Mouse (Mus musculus) lung, postnatal 0 days (tissue): ENCODE measurements around the gene Polrmt. TPM values are rescaled to one million over a fixed set of nuclear protein-coding genes. Genes with fewer than 3 reads are reported as not detected.

ENCODE experiments used
- ATAC-seq: fragments of 200-750 bp; cut with Nextera tagmentation; 2 replicates; pipeline ENCODE4 v1.8.0; 2017; ENCODE audit warnings: moderate library complexity
- DNase-seq: peaks from one replicate; pipeline ENCODE4 v3.0.0-alpha.2; 2016; ENCODE audit warnings: low spot score
- H3K27ac ChIP-seq: fragments of 300-500 bp; sonication (generic); 2 replicates; pipeline ENCODE4 v1.5.1; 2014; ENCODE audit warnings: antibody characterized with exemption, mild to moderate bottlenecking, low read length, mixed read lengths
- H3K27me3 ChIP-seq: fragments of 300-500 bp; sonication (generic); replicated peaks from 2 replicates; pipeline ENCODE4 v1.6.1; 2014; ENCODE audit warnings: low read length, mixed read lengths; ENCODE audit not compliant: insufficient read depth
- H3K36me3 ChIP-seq: fragments of 300-500 bp; sonication (generic); 2 replicates; pipeline ENCODE4 v1.6.1; 2014; ENCODE audit warnings: low read length, mixed read lengths; ENCODE audit not compliant: insufficient read depth
- H3K4me1 ChIP-seq: fragments of 300-500 bp; sonication (generic); 2 replicates; pipeline ENCODE4 v1.6.1; 2014; ENCODE audit warnings: antibody characterized with exemption, low read depth, low read length, mixed read lengths; ENCODE audit not compliant: insufficient read depth
- H3K4me2 ChIP-seq: fragments of 300-500 bp; sonication (generic); replicated peaks from 2 replicates; pipeline ENCODE4 v1.6.1; 2014; ENCODE audit warnings: low read depth, mild to moderate bottlenecking, low read length, moderate library complexity, mixed read lengths
- H3K4me3 ChIP-seq: fragments of 300-500 bp; sonication (generic); 2 replicates; pipeline ENCODE4 v1.5.1; 2014; ENCODE audit warnings: low read depth, low read length
- H3K9ac ChIP-seq: fragments of 300-500 bp; sonication (generic); replicated peaks from 2 replicates; pipeline ENCODE4 v1.6.1; 2014; ENCODE audit warnings: low read depth, mild to moderate bottlenecking
- H3K9me3 ChIP-seq: fragments of 300-500 bp; sonication (generic); 2 replicates; pipeline ENCODE4 v1.6.1; 2016; ENCODE audit warnings: low read length, mixed read lengths
- CTCF ChIP-seq: IDR thresholded peaks from 2 replicates; pipeline ENCODE4 v1.5.1; 2016; ENCODE audit warnings: antibody characterized with exemption, mild to moderate bottlenecking
- EP300 ChIP-seq: IDR thresholded peaks from 2 replicates; pipeline ENCODE4 v1.6.1; 2016; ENCODE audit warnings: antibody characterized with exemption, mild to moderate bottlenecking, control low read depth
- WGBS: fragments of 180-500 bp; shearing (Covaris S2); extraction: QIAGEN DNeasy Blood & Tissue Kit; methylation state at CpG from one replicate; pipeline ENCODE4 v1.1.7; 2014; 5-methylcytosine and 5-hydroxymethylcytosine counted together
- polyA plus RNA-seq: library from polyadenylated mRNA; unstranded; fragments of >200 nt; fragmentation: Nextera tagmentation; extraction: Ambion mirVana; gene quantifications from 2 replicates; pipeline ENCODE4 v1.2.1, GENCODE M21; 2015

The Polrmt gene
- polyA plus RNA-seq, 1 experiment from 2014 or later: 22.4 TPM

DNA sequence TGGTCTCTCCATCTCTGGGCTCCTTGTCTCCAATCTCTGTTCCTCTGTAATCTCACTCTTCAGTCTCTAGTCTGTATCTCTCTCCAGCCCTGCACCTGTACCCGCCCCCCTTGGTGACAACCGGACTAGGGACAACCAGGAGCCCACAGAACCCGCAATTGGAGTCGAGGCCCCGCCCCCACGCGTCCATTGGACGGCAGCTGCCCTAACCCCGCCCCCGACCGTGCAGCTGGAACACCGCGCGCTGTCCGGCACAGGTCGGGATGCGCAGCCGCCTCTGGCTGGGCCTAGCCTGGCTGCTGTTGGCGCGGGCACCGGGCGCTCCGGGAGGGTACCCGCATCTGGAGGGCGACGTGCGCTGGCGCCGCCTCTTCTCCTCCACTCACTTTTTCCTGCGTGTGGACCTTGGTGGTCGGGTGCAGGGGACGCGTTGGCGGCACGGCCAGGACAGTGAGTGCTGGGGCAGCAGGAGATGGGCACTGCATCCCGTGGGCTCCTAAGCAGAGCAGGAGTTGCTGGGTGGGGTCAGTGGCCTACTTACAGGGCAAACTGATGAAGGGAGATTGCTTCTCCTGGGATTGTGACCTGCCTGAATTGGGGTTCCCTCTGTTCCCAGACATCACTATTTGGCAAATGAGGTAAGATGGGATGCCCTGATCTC, 8.6 kb upstream of the Polrmt start, which contains the start of gene Fgf22:
Gene Fgf22 (plus strand): TSS at position 221 of the 661 bp plus-strand sequence.
- H3K9ac ChIP-seq: no peak within 1 kb of the TSS
- TF ChIP-seq EP300: no peak
- no peak for TF ChIP-seq CTCF
- DNase-seq: peak; percentile 54
- H3K9me3 ChIP-seq: no peaks in the 10 kb centered on the region
- ATAC-seq: peak; percentile 86
- no peaks in the 10 kb centered on the region for H3K4me1 ChIP-seq
- no peak within 1 kb of the TSS for H3K4me3 ChIP-seq
- 0 out of 2 replicates have a peak, but pooled peaks cover 10% of the 10 kb centered on the region for H3K36me3 ChIP-seq
- H3K27ac ChIP-seq: no peak within 1 kb of the TSS
- H3K4me2 ChIP-seq: peak within 1 kb of the TSS; percentile 47
- no peaks in the 10 kb centered on the region for H3K27me3 ChIP-seq
- WGBS: 1% methylated on average over 36 of the region's 36 CpGs

DNA sequence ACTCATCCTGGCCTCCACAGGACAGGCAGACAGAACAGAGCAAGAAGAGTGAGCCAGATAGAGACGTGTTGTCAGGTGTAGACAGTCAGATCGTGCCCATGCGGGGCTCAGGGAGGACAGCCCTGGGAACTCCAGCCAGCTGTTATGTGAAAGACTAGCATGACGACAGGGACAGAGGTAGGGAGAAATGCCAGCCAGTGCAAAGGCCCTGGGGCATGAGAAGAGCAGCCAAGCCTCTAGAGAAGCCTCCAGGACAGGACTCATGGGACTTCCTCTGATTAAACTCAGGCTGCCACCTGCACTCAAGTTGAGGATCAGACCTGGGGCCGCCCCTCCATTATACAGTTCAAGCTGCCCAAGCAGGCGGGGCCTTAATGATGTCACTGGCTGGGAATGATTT, 2.1 kb upstream of the Polrmt start:
- WGBS: 68% methylated on average over 6 of the region's 6 CpGs
- DNase-seq: no peak
- H3K9ac ChIP-seq: no peak overlapping the region
- no peaks in the 10 kb centered on the region for H3K9me3 ChIP-seq
- H3K27me3 ChIP-seq: no peaks in the 10 kb centered on the region
- no peak overlapping the region for H3K4me2 ChIP-seq
- H3K27ac ChIP-seq: no peak overlapping the region
- H3K36me3 ChIP-seq: no peaks in the 10 kb centered on the region
- no peak for TF ChIP-seq EP300
- TF ChIP-seq CTCF: no peak
- H3K4me3 ChIP-seq: no peak overlapping the region
- ATAC-seq: no peak
- H3K4me1 ChIP-seq: no peaks in the 10 kb centered on the region; the same call in 1 of the 2 replicates

DNA sequence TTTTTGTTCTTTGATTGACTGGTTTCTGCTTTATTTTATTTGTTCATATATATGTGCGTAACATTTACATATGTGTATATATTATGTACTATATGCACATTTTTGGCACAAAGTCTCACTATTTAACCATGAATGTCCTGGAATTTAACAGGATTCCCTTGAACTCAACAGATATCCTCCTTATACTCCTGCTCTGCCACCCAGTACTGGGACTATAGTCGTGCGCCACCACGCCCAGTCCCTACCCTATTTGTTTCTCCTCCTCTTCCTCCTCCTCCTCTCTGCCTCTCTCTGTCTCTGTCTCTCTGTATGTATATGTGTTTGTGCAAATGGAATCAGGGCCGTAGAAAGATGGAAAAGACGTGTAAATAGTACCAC, 382 bp upstream of the Polrmt start:
- H3K27me3 ChIP-seq: no peaks in the 10 kb centered on the region
- no peaks in the 10 kb centered on the region; the same call in 1 of the 2 replicates for H3K4me1 ChIP-seq
- no peak overlapping the region for H3K9ac ChIP-seq
- ATAC-seq (peak; percentile 27), DNase-seq (no peak)
- H3K4me3 ChIP-seq: no peak overlapping the region
- peak overlapping the region; percentile 43; the same call in 1 of the 2 replicates for H3K4me2 ChIP-seq
- no peak for TF ChIP-seq EP300
- H3K36me3 ChIP-seq: 0 out of 2 replicates have a peak, but pooled peaks cover 5% of the 10 kb centered on the region
- H3K9me3 ChIP-seq: no peaks in the 10 kb centered on the region
- H3K27ac ChIP-seq: no peak overlapping the region
- WGBS: 18% methylated on average over 6 of the region's 6 CpGs

DNA sequence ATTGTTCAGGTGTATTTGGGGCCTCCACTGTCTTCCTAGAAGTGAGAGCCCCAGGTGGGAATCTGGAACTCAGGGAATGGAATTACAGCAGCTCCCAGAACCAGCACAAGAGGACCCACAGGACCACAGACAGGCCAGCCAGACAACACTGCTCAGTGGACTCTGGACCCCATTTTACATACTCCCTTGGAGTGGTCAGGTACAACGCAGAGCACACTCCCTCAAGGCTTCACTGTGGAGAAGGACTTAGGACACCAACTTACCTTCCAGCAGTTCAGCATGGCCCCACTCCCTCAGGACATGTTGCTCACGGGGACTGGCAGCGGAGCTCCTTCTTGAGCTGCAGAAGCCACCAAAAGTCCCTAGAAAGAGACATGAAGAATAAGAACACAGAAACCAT, 970 bp downstream of the Polrmt start:
- H3K9me3 ChIP-seq: no peaks in the 10 kb centered on the region
- WGBS: 89% methylated on average over 3 of the region's 3 CpGs
- H3K4me1 ChIP-seq: no peaks in the 10 kb centered on the region; the same call in 1 of the 2 replicates
- DNase-seq (no peak), ATAC-seq (no peak)
- TF ChIP-seq CTCF (no peak), EP300 (no peak)
- H3K9ac ChIP-seq: no peak overlapping the region
- H3K4me3 ChIP-seq: no peak overlapping the region
- H3K4me2 ChIP-seq: no peak overlapping the region
- no peaks in the 10 kb centered on the region for H3K27me3 ChIP-seq
- peaks cover 18% of the 10 kb centered on the region; the same call in 1 of the 2 replicates for H3K36me3 ChIP-seq
- no peak overlapping the region for H3K27ac ChIP-seq

DNA sequence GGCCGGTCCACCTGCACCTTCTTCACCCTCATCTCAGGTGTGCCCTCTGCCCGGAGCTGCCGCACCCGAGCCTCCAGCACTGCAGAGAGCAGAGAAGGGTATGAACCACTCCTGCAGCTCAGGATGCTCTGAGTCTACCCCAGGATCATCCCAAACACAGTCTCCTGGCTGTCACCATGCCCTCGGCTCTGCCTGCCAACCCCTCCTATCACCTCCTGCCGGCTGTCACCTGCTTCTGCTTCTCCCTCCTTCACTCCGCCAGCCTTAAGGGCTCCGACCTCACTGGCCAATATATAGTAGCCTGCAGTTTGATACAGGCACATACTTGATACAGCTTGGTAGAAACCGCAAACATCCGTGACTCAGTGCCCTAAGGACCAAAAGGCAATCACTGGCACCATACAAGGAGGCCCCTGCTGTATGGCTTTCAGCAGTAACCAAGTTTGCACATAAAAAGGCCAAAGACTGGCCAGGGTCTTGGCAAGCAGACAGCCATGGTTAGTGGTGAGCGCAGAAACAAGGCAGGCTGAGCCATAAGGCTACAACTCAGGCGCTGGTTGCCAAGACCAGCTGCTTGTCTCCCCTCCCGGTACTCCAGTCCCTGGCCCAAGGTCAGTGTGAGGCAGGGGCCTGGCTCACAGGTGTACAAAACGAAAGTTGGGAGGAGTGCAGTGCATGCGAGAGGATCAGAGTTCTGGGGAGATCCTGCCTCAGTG, 2.6 kb downstream of the Polrmt start:
- no peak for DNase-seq
- Histone ChIP-seq H3K27me3 (no peaks in the 10 kb centered on the region), H3K4me1 (no peaks in the 10 kb centered on the region; the same call in 1 of the 2 replicates), H3K4me3 (no peak overlapping the region), H3K9ac (no peak overlapping the region), H3K9me3 (peaks cover 9% of the 10 kb centered on the region), H3K4me2 (no peak overlapping the region), H3K36me3 (peaks cover 34% of the 10 kb centered on the region; the same call in 1 of the 2 replicates), H3K27ac (no peak overlapping the region)
- ATAC-seq: no peak
- WGBS: 92% methylated on average over 15 of the region's 15 CpGs
- TF ChIP-seq CTCF (no peak), EP300 (no peak)

DNA sequence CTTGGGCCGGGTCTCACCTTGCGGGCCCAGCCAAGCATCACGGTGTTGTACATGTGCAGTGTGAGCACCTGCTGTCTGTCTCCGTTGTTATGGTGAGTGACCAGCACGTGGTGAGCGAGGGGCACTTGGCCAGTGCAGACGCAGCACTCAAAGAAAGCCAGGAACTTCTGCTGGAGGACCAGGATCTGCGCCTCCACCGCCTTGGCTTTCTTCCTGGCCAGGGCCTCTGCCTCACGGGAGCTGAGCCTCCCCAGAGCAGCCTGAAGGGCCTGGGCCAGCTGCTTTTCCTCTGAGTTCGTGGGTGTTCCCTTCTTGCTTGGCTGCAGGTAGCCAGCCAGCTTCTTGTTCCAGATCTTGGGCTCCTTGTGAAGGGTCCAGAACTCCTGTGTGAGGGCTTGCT, 3.2 kb downstream of the Polrmt start:
- Histone ChIP-seq H3K4me2 (no peak overlapping the region), H3K36me3 (peaks cover 38% of the 10 kb centered on the region; the same call in 1 of the 2 replicates), H3K27me3 (no peaks in the 10 kb centered on the region), H3K27ac (no peak overlapping the region), H3K4me3 (no peak overlapping the region), H3K9ac (no peak overlapping the region), H3K9me3 (peaks cover 11% of the 10 kb centered on the region), H3K4me1 (no peaks in the 10 kb centered on the region; the same call in 1 of the 2 replicates)
- WGBS: 90% methylated on average over 11 of the region's 11 CpGs
- DNase-seq (no peak), ATAC-seq (no peak)
- no peak for TF ChIP-seq CTCF
- TF ChIP-seq EP300: no peak
